Mouse (Mus musculus) G1E-ER4 (cell line): Measurements from ENCODE around the gene Pigo. TPM values are rescaled to one million over a fixed set of nuclear protein-coding genes. Genes with fewer than 3 reads are reported as not detected.

ENCODE experiments used
- GATA1 ChIP-seq: IDR thresholded peaks from one replicate; pipeline ENCODE4 v1.8.0; 2012; ENCODE audit warnings: low read length, inconsistent platforms
- polyA plus RNA-seq: library from polyadenylated mRNA; stranded (reverse); fragments of >175 nt; gene quantifications from 2 replicates; pipeline ENCODE4 v1.2.3, GENCODE M21; 2012

Pigo gene
- polyA plus RNA-seq = 8.1 and 14.8 TPM in 2 replicates

DNA sequence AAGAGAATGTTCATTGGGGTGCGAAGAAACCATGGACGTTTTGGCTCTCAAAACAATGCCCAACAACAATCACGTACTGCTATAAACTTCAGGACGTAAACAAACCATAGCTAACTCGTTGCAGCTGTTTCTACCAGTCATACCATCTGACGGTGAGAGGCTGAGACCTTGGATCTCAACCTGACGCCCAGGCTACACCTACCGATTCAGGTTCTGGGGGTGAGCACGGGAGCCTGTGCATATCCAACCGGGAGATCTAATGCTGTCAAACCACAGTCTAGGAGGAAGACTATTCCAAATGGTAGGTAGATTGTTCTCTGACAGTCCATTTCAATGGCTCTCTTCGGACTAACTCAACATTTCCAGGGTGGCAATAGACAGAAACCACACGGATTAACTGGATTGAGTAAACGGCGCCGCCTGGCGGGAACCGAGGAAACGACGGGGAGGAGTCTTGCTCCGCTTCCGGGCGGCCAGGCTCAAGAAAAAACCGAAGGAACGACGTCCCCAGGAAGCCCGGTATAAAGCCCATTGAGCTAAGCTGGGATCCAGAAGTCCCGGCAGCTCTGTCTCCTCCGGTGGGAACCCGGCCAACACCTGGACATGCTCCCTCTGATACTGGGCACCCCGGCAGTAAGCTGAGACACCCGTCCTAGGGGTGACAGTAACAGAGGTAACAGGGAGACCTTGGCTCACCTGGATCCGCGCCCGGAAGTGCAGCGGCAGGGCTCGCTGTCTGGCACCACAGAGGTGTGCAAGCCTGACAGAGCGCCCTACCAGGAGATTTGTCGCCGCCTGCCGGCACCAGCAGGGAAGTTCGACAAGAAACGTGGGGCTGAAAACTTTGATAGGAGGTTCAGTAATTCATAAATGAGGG, at the start of gene Pigo:
Gene Pigo, minus strand, starts transcription at position 736 of the 877 bp plus-strand sequence.
- no peak for TF ChIP-seq GATA1

DNA sequence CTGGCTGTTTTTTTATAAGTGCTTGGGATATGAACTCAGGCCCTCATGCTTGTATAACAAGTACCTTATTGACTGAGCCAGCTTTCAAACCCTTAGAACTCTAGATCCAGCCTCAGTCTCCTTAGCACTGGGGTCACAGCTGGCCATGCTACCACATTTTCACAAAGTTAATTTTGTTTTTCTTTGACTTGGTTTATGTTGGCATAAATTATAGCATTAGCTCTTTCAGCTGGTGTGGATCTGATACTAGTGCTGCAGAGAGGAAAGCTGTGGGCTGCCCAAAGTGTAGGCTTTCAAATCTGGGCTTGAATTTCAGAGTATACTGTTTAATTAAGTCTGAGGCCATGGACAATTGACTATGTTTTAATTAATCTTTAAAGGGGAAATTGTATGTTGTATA, 49.3 kb upstream of the Pigo start:
- TF ChIP-seq GATA1 = no peak

DNA sequence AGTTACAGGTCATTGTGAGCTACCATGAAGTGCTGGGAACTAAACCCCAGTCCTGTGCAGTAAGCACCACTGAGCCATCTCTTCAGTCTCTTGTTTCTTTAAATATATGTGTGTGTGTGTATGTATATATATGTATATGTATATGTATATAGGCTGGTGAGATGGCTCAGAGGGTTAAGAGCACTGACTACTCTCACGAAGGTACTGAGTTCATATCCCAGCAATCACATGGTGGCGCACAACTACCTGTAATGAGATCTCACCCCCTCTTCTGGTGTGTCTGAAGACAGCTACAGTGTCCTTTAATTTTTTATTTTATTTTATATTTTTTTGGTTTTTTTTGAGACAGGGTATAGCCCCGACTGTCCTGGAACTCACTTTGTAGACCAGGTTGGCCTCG, 39.9 kb upstream of the Pigo start:
- no peak for TF ChIP-seq GATA1

DNA sequence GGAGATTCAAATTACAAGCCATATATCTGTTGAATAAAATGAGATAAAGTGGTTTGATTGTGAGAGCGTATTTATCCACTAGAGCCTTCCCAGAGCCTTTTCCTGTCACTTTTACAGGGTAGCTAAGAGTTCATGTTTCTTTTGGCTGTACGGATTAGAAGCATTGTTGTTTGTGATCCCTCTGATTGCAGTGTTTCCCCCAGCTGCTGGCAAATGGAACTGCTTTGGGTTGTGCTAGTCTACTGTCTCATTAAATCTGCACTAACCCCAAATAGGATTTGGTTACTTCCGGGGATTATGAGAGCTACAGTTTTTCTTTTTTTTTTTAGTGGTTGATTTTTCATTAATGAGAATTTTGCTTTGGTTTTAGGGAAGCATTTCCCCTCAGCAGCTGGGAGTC, 34.7 kb upstream of the Pigo start:
- TF ChIP-seq GATA1 = no peak

DNA sequence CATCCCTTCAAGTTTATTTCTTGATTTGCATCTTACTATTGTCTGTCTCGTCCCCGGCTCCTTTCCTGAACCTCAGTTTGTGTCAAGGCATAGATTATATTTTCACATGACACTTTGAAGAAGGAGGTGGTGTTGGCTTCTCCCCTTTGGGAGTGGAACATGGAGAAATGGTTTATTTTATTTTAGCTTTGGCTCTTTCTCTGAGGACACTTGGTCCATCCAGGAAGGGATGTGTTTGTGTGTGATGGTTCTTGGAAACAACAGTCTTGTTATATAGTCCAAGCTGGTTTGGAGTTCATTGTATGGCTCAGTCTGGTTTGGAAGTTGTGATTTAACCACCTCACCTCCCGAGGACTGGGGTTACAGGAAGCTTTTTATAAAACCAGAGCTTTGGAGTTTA, 34.1 kb upstream of the Pigo start:
- no peak for TF ChIP-seq GATA1

DNA sequence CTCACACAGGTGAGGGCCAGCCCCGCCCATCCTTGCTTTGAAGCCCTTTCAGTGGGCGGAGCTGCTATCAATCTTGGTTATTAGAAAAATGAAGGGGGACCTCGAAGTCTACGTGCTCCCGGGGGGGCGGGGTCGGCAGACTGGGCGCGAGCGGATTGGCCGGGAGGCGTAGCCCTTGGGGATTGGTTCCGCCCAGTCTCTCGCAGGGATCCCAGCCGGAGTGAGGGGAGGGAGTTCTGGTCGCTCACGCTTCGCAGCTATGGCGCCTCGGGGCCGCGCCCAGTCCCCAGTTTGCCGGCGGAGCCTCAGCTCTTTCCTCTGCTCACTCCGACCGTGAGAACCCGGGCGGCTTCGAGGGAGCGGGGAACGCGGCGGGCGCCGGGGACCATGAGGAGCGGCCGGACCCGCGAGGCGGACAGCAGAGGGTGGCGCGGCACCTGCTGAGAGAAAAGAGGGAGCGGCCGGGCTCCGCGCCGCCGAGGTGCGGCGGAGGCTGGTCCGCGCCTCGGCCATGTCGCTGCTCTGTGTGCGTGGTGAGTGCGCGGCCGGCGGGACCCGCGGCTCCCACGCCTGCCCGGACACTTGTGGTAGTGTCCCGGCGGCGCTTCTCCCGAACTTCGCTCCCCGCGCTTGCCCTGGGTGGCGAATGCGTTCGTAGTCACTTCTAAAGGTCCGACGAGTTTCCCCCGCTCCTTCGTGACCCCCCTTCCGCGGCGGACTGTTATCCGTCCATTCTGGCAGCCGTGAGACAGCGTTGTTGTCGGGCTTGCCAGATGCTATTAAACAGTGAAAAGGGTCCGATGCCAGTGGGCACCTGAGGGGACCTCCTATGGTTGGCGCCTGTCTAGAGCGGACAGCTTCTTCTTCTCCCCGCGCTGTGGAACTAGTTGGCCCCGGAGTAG, 33.4 kb upstream of the Pigo start, which contains the start of gene Unc13b:
Gene Unc13b, plus strand, starts transcription at position 201 of the 902 bp plus-strand sequence.
- TF ChIP-seq GATA1 = no peak

DNA sequence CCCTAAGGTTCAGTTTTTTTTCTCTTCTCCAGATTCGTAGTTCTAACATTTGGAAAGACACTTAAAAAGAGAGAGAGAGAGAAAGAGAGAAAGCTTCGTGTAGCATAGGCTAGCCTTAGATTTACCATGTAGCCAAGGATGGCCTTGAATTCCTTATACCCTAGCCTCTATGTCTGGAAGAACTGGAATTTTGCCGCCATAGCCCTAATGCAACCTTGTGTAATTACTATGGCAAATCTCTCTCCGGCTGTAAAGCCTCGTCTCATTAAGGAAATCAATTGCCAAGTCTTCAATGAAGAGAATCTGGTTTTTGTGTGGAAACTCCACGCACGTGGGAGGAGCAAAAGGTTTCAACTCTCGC, 32.8 kb upstream of the Pigo start:
- no peak for TF ChIP-seq GATA1

DNA sequence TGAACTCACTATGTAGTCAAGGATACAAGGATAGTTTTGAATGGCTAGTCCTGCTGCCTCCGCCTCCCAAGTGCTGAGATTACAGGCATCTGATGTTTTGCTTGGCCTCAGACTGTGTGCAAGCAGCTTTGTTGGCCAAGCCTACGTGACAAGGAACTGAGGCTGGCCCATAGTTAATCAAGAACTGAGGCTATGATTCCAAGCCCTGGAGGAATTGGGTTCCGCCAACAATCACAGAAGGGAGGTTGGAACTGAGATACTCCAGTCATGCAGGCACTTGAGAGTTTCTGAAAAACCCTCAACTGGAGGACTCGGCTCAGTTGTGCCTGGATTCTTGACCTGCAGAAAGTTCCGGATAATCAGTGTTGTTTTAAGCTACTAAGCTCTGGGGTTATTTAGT, 32.0 kb upstream of the Pigo start:
- TF ChIP-seq GATA1 = no peak

DNA sequence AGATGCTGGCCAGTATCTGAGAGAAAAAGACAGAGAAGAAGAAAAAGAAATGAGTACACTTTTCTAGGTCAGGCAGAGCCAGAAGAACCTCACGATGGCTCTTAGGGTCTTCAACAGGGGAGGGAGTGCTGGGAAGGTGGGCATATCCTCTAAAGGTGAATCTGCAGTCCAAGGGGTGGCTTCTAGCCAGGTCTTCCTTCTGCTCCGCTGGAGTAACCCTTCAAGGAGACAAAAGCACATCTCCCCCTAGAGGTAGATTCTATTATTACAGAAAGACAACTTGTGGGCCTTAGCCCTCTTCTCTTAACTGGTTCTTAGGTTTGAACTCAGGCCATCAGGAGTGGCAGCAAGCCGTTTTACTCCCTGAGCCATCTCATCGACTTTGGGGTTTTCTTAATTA, 27.0 kb upstream of the Pigo start:
- TF ChIP-seq GATA1 = no peak

DNA sequence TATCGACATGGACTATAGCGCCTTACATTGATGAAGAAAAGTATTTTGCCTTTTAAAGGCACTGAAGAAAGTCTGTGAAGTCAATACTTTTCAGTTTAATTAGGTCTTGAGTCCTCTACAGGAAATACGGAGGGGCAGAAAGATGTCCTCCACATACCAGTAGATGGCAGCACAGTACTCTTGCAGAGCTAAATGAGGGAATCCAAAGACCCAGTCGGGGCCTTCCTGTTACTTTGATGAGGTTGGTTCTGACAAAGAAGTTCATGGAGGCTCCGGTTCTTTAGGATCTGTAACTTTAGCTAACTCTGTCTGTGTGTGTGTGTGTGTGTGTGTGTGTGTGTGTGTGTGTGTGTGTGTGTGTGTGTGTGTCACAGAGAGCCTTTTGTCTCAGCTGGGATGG, 21.6 kb upstream of the Pigo start:
- no peak for TF ChIP-seq GATA1

DNA sequence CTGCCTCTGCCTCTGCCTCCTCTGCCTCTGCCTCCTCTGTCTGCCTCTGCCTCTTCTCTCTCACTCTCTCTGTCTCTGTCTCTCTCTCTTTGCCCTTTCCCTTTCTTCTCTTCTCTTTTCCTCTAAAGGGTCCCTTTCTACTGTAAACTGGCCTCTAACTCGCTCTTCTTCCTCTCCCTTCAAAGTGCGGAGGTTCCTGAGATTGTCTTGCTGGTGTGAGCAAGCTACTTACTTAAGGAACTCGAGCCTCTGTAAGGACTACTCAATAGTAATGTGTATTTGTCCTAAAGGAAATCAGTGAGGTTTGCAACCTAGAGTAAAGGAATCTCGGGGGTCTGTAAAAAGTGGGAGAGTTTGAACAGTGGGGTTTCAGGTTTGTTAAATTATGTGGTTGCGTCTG, 21.0 kb upstream of the Pigo start:
- no peak for TF ChIP-seq GATA1

DNA sequence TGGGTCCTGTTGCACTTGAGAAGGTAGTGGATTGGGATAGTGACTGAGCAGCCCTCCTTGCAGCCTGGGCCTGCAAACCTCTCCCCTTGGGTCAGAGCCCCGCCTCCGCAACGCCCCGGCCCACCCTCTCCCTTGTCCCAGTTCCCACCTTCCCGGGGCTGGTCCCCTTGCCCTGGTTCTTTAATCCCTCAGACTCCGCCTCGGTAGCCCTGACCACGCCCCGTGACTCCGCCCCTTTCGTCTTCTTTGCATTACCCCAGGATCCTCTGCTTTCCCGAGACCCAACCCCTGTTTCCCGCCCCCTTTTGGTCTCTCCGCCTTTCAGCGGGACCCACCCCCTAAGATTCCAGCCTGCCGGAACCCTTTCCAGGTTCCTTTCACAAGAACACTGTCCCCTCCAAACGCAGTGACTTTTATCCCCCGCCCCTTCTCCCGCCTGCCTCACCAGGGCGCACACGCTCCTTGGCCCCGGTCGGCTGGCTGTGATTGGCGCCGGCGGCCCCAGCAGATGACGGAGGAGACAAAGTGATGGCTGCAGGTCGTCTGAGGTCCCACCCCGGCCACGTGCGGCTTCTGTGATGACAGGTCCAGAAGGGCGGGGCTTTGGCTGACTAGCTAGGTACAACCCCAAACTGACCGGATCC, 20.2 kb upstream of the Pigo start, which contains the start of gene Fam214b:
Gene Fam214b, minus strand, starts transcription at position 562 of the 644 bp plus-strand sequence.
- no peak for TF ChIP-seq GATA1

DNA sequence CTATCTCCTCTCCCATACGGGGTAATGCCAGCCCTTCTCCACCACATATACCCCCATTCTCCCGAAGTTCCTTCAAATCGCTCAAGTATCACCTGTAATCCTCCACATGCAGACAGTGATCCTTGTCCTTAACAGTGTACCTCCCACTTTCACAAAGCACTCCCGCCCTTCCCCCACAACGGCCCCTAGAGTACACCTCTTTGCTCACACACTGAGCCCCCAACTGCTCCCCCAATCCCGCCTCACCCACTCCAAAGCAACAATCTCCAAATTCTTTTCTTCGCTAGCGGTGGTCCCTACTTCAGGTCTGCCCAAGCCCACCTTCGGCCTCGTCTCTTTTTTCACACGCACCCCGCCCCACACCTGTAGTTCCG, 19.7 kb upstream of the Pigo start:
- no peak for TF ChIP-seq GATA1

DNA sequence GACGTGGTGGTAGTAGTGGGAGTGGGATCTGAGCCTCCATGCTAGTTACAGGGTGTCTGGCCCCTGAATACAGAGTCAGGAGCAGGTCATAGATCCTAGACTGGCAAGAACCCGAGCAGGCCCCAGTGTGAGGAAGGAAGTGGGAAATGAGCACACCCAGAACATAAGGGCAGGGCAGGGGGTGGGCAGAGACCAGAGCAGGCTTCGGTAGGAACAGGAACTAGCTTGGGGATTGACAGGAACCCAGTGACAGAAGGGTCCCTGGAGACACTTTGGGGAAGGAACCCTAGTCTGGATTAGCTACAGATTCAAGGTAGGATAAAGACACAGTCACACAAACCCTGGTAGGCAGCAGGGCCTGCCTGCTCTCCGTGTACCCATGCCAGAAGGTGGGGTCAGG, 19.1 kb upstream of the Pigo start:
- TF ChIP-seq GATA1 = no peak

DNA sequence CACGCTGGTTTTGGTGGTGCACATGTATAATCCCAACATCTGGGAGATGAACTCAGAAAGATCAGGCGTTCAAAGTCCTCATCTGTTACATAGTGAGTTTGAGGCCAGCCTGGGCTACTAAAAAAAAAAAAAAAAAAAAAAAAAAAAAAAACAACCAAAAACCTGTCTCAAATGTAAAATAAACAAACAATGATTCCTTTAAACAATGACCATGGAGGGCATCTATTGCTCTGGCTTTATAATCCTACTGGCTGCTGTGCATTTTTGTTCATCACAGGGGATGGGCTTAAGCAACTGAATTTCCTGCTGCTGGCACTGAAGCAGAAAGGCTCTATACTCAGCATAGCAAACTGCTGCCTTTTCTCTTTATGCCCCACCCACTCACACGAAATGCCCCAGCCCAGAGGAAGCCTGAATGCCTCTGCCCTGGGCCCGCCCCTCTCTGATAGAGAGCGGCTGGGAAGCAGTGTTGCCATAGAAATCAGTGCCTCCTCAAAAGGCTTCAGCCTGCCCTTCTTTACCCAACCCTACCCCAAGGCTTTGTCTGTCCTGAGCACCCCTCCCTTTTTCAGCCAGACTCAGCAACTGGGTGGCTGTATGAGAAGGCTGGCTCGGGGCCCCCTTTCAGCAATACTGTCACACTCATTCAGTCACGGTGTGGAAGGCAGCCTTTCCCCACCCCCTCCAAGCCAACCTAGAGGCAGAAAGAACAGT, 18.2 kb upstream of the Pigo start:
- no peak for TF ChIP-seq GATA1

DNA sequence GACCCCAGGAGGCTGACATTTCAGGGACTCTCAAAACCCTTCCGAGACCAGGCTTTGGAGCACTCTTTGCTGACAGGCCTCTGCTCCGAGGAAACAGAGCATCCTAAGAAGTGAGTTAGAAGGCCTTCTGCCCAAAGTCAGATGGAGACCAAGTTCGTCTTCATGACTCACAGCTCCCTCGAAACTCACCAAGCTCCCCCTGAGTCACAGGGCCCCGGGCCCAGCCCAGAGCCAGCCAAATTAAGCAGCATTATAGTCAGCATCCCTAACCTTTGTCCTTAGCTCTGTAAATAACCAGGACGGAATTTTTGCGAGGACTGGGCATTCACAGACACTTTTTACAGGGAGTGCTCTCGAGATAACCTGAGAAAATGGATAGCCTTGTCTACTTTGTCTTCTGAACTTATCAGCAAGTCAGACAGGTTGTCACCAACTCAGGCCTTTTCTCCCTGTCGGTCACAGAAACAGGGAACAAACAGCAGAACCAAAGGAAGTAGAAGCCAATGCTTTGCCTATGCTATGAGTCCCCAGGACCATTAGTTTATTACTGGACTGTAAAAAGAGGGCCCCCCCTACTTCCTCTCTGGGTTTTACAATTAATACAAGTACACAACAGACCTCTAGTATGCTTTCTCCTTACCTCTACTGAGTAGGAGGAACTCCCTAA, 15.4 kb upstream of the Pigo start:
- no peak for TF ChIP-seq GATA1
